Mouse (Mus musculus) midbrain, embryonic 14.5 days (tissue): Measurements from ENCODE around the gene Naa80. TPM values are rescaled to one million over a fixed set of nuclear protein-coding genes. Genes with fewer than 3 reads are reported as not detected.
"Not testable (repeated sequence)": the region's sequence is repeated elsewhere in the genome, so short reads cannot be mapped to it uniquely, and the experiment has no call there.

Experiments used
- ATAC-seq: fragments of 200-750 bp; cut with Nextera tagmentation; 2 replicates; pipeline ENCODE4 v1.8.0; 2017; ENCODE audit warnings: moderate number of reproducible peaks, moderate library complexity; ENCODE audit not compliant: low FRiP score, low TSS enrichment
- DNase-seq: peaks from one replicate; pipeline ENCODE4 v3.0.0-alpha.2; 2015
- H3K27ac ChIP-seq: fragments of 300-500 bp; sonication (generic); replicated peaks from 2 replicates; pipeline ENCODE4 v1.5.1; 2014; ENCODE audit warnings: mild to moderate bottlenecking, low read depth, low read length, moderate library complexity
- H3K27me3 ChIP-seq: fragments of 300-500 bp; sonication (generic); 2 replicates; pipeline ENCODE4 v1.6.1; 2014; ENCODE audit warnings: low read length, control low read depth, mixed read lengths; ENCODE audit not compliant: control insufficient read depth, insufficient read depth
- H3K36me3 ChIP-seq: fragments of 300-500 bp; sonication (generic); 2 replicates; pipeline ENCODE4 v1.6.1; 2014; ENCODE audit warnings: low read length, control low read depth; ENCODE audit not compliant: control insufficient read depth, insufficient read depth
- H3K4me1 ChIP-seq: fragments of 300-500 bp; sonication (generic); 2 replicates; pipeline ENCODE4 v1.6.1; 2014; ENCODE audit warnings: mild to moderate bottlenecking, antibody characterized with exemption, low read length, control low read depth; ENCODE audit not compliant: control insufficient read depth, insufficient read depth
- H3K4me2 ChIP-seq: fragments of 300-500 bp; sonication (generic); 2 replicates; pipeline ENCODE4 v1.6.1; 2014; ENCODE audit warnings: mild to moderate bottlenecking, low read length, moderate library complexity
- H3K4me3 ChIP-seq: fragments of 300-500 bp; sonication (generic); replicated peaks from 2 replicates; pipeline ENCODE4 v1.5.1; 2014; ENCODE audit warnings: low read depth, low read length
- H3K9ac ChIP-seq: fragments of 300-500 bp; sonication (generic); replicated peaks from 2 replicates; pipeline ENCODE4 v1.6.1; 2014; ENCODE audit warnings: mild to moderate bottlenecking, low read length, moderate library complexity
- H3K9me3 ChIP-seq: fragments of 300-500 bp; sonication (generic); 2 replicates; pipeline ENCODE4 v1.6.1; 2016; ENCODE audit warnings: low read length, control low read depth, mixed read lengths; ENCODE audit not compliant: control insufficient read depth
- WGBS: fragments of 180-500 bp; shearing (Covaris S2); extraction: QIAGEN DNeasy Blood & Tissue Kit; methylation state at CpG from one replicate; pipeline ENCODE4 v1.1.7; 2014; 5-methylcytosine and 5-hydroxymethylcytosine counted together
- polyA plus RNA-seq: library from polyadenylated mRNA; unstranded; fragments of >200 nt; fragmentation: Nextera tagmentation; extraction: Ambion mirVana; gene quantifications from 2 replicates; pipeline ENCODE4 v1.2.1, GENCODE M21; 2014

The Naa80 gene
- polyA plus RNA-seq, 1 experiment from 2014 or later, result 14.1 TPM

GRCm38 (mm10) chr9:107553541-107554318 is 25.0 kb upstream of the Naa80 start:
- Histone ChIP-seq H3K9ac (peak overlapping the region; percentile 76), H3K4me1 (peaks cover 26% of the 10 kb centered on the region), H3K36me3 (peaks cover 20% of the 10 kb centered on the region), H3K27me3 (peaks cover 30% of the 10 kb centered on the region), H3K4me3 (peak overlapping the region; percentile 73), H3K9me3 (no peaks in the 10 kb centered on the region), H3K27ac (peak overlapping the region; percentile 88), H3K4me2 (peak overlapping the region; percentile 92)
- 8% methylated on average over 37 of the region's 37 CpGs for WGBS
- ATAC-seq (peak; percentile 76; the same call in 1 of the 2 replicates), DNase-seq (no peak)

DNA sequence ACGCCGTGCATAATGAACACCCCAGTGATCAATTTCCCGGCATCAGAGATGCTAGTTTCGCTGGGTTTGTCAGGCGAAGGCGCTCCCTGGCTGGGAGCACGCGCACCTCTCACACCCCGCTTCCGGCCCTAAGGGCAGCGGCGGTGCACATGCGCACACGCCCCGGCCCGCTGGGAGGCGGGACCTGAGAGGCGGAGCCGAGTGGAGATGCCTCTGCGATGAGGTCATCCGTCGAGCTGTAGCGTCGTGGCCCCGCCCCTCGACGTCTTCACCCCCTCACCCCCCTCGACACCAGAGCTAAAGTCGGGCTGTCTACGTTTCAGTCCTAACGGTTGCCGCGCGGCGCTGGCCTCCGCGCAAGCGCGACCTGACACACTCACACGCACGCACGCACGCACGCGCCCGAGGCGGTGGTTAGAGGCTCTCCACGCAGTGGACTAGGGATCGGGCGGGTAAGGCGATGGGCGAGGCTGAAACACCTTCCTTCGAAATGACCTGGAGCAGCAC is 24.3 kb upstream of the Naa80 start:
- H3K9me3 ChIP-seq, result no peaks in the 10 kb centered on the region
- DNase-seq, result peak; percentile 100
- under 1% methylated on average over 53 of the region's 53 CpGs for WGBS
- H3K4me1 ChIP-seq, result peaks cover 26% of the 10 kb centered on the region
- peak overlapping the region; percentile 73 for H3K4me3 ChIP-seq
- H3K36me3 ChIP-seq, result peaks cover 27% of the 10 kb centered on the region
- H3K27me3 ChIP-seq, result peaks cover 30% of the 10 kb centered on the region
- H3K9ac ChIP-seq, result peak overlapping the region; percentile 76
- ATAC-seq, result peak; percentile 94
- H3K4me2 ChIP-seq, result peak overlapping the region; percentile 92
- peak overlapping the region; percentile 88 for H3K27ac ChIP-seq

DNA sequence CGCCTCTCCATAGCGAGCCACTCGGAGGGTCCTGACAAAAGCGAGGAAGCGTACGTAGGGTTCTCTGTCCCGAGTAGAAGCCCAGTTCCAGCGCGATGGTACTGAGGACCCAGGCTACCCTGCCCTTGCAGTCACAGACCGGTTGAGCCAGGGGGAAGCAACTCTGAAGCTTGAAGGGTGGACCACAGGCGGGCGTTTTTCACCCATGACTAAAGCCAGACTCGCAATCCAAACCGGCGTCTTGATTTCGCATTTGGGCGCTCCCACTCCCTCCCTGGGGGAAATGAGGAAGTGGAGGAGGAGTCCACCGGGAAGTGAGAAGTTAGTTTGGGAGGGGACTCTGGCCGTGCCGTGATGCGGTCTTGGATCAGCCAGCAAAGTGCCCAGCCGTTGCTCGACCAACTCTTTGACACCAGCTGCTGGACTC is 23.6 kb upstream of the Naa80 start:
- Histone ChIP-seq H3K36me3 (peaks cover 33% of the 10 kb centered on the region), H3K4me1 (peaks cover 26% of the 10 kb centered on the region), H3K9ac (peak overlapping the region; percentile 76), H3K27me3 (peaks cover 30% of the 10 kb centered on the region), H3K9me3 (no peaks in the 10 kb centered on the region), H3K27ac (peak overlapping the region; percentile 88), H3K4me2 (peak overlapping the region; percentile 92), H3K4me3 (peak overlapping the region; percentile 73)
- ATAC-seq (no peak), DNase-seq (peak; percentile 54)
- WGBS, result under 1% methylated on average over 23 of the region's 23 CpGs

- Histone ChIP-seq H3K36me3 (peaks cover 40% of the 10 kb centered on the region), H3K9ac (peak overlapping the region; percentile 76; the same call in 1 of the 2 replicates), H3K4me3 (peak overlapping the region; percentile 73), H3K4me1 (peaks cover 26% of the 10 kb centered on the region), H3K27me3 (peaks cover 23% of the 10 kb centered on the region), H3K4me2 (peak overlapping the region; percentile 92), H3K27ac (no peak overlapping the region), H3K9me3 (no peaks in the 10 kb centered on the region)
- no peak for DNase-seq
- 48% methylated on average over 2 of the region's 2 CpGs for WGBS
- no peak for ATAC-seq
Observed at GRCm38 (mm10) chr9:107555701-107556100, 23.0 kb upstream of the Naa80 start.

GRCm38 (mm10) chr9:107556346-107556745 is 22.3 kb upstream of the Naa80 start:
- Histone ChIP-seq H3K4me1 (peaks cover 23% of the 10 kb centered on the region), H3K36me3 (peaks cover 46% of the 10 kb centered on the region), H3K4me3 (0 out of 2 replicates have a peak overlapping the region, but pooled peaks have one; percentile 73), H3K27ac (no peak overlapping the region), H3K27me3 (peaks cover 17% of the 10 kb centered on the region), H3K4me2 (peak overlapping the region; percentile 92), H3K9ac (peak overlapping the region; percentile 76; the same call in 1 of the 2 replicates), H3K9me3 (no peaks in the 10 kb centered on the region)
- DNase-seq (no peak), ATAC-seq (no peak)
- 83% methylated on average over 3 of the region's 3 CpGs for WGBS

- Histone ChIP-seq H3K9ac (peak within 1 kb of the TSS; percentile 77), H3K27ac (peak within 1 kb of the TSS; percentile 62), H3K9me3 (no peaks in the 10 kb centered on the region), H3K27me3 (no peaks in the 10 kb centered on the region), H3K36me3 (peaks cover 68% of the 10 kb centered on the region), H3K4me2 (peak within 1 kb of the TSS; percentile 71), H3K4me3 (peak within 1 kb of the TSS; percentile 78), H3K4me1 (peaks cover 19% of the 10 kb centered on the region)
- ATAC-seq (peak; percentile 96), DNase-seq (peak; percentile 95)
- WGBS, result under 1% methylated on average over 46 of the region's 46 CpGs
Observed at GRCm38 (mm10) chr9:107563029-107563581, 15.6 kb upstream of the Naa80 start, which contains the start of gene Tusc2. Gene Tusc2, plus strand, starts transcription at chr9:107563255.

DNA sequence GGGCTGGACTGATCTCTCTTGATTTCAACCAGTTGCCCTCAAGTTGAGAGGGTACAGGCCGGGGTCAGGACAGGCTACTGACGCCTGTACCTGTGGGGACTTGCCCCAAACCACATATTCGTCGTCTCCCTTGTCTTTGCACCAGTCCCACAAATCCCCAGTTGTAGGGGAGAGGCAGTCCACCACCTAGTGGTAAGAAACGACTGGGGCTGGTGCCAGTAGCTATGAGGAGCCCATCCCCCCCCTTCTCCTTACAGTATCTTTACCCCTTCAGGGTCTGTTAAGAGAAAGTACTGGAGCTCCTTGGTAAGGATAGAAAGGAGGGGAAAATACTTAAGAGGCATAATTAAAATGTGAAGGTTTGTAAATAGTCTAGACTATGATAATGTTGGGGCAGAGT is 13.1 kb upstream of the Naa80 start:
- not testable (repeated sequence) for H3K27me3 ChIP-seq, H3K9ac ChIP-seq, ATAC-seq, H3K4me2 ChIP-seq, DNase-seq, H3K4me3 ChIP-seq, H3K9me3 ChIP-seq, H3K27ac ChIP-seq
- 45% methylated on average over 5 of the region's 5 CpGs for WGBS
- peaks cover 46% of the 10 kb centered on the region for H3K36me3 ChIP-seq
- H3K4me1 ChIP-seq, result peaks cover 31% of the 10 kb centered on the region

- H3K36me3 ChIP-seq, result peaks cover 46% of the 10 kb centered on the region
- no peaks in the 10 kb centered on the region for H3K27me3 ChIP-seq
- 0 out of 2 replicates have a peak overlapping the region, but pooled peaks have one; percentile 2 for H3K4me3 ChIP-seq
- peaks cover 37% of the 10 kb centered on the region for H3K4me1 ChIP-seq
- peak; percentile 84 for DNase-seq
- H3K4me2 ChIP-seq, result peak overlapping the region; percentile 17; the same call in 1 of the 2 replicates
- H3K27ac ChIP-seq, result no peak overlapping the region
- no peaks in the 10 kb centered on the region for H3K9me3 ChIP-seq
- H3K9ac ChIP-seq, result no peak overlapping the region
- WGBS, result 63% methylated on average over 15 of the region's 15 CpGs
- ATAC-seq, result no peak
Observed at GRCm38 (mm10) chr9:107566041-107566709, 12.5 kb upstream of the Naa80 start.
